In genomic region chr3:86224564-86225421, GRCm38 (mm10) we compare ENCODE assay signal across 8 mouse cellular contexts. TPM values are rescaled to one million over a fixed set of nuclear protein-coding genes. Genes with fewer than 3 reads are reported as not detected.
DNase-seq lines count a peak whose midpoint lies in the region; ATAC-seq and TF ChIP-seq lines count a peak whose summit lies in the region.

TSS of gene Lrba (plus strand) at chr3:86224680.

- under 1% methylated on average over 36 of the region's 55 CpGs for WGBS in embryonic facial prominence, embryonic 13.5 days
- 1% methylated on average over 49 of the region's 55 CpGs for WGBS in heart, adult 2 months
- under 1% methylated on average over 48 of the region's 55 CpGs for WGBS in limb, embryonic 15.5 days
- WGBS in midbrain, postnatal 0 days: under 1% methylated on average over 45 of the region's 55 CpGs

- intact Hi-C loops in heart, adult 2 months (cut with DNase I): loop anchor here (2.0 to 5.0 kb wide), 2 partner anchors 82 to 698 kb away; partner anchors contain the start of genes Dclk2 and Rps3a1

- no peaks in the 10 kb centered on the region for H3K9me3 ChIP-seq in embryonic facial prominence, embryonic 13.5 days
- H3K9me3 ChIP-seq in limb, embryonic 15.5 days: no peaks in the 10 kb centered on the region
- H3K9me3 ChIP-seq in midbrain, postnatal 0 days (ENCODE audit: low read length): no peaks in the 10 kb centered on the region

- peak within 1 kb of the TSS; percentile 89 for H3K9ac ChIP-seq in embryonic facial prominence, embryonic 13.5 days
- peak within 1 kb of the TSS; percentile 96 for H3K9ac ChIP-seq in heart, adult 2 months (ENCODE audit: low read depth, low read length)
- peak within 1 kb of the TSS; percentile 65 for H3K9ac ChIP-seq in limb, embryonic 15.5 days
- peak within 1 kb of the TSS; percentile 81 for H3K9ac ChIP-seq in midbrain, postnatal 0 days (replicated peaks; ENCODE audit: low read length, poor library complexity, severe bottlenecking)

- H3K27me3 ChIP-seq in embryonic facial prominence, embryonic 13.5 days: 0 out of 2 replicates have a peak, but pooled peaks cover 7% of the 10 kb centered on the region
- H3K27me3 ChIP-seq in heart, adult 2 months (ENCODE audit: control insufficient read depth, insufficient read depth, low read length): no peaks in the 10 kb centered on the region
- H3K27me3 ChIP-seq in limb, embryonic 15.5 days: no peaks in the 10 kb centered on the region
- H3K27me3 ChIP-seq in midbrain, postnatal 0 days (ENCODE audit: insufficient read depth, low read length): no peaks in the 10 kb centered on the region

- H3K4me2 ChIP-seq in embryonic facial prominence, embryonic 13.5 days: peak within 1 kb of the TSS; percentile 81
- peak within 1 kb of the TSS; percentile 89 for H3K4me2 ChIP-seq in limb, embryonic 15.5 days
- peak within 1 kb of the TSS; percentile 68 for H3K4me2 ChIP-seq in midbrain, postnatal 0 days (ENCODE audit: low read depth, low read length, poor library complexity, severe bottlenecking)

- DNase-seq in 3134 (ENCODE audit: extremely low read depth, insufficient read length, low spot score): peak; percentile 77
- DNase-seq in adrenal gland, postnatal 14 days: peak; percentile 89
- peak; percentile 85 to 88 for DNase-seq in heart, adult 2 months
- DNase-seq in kidney, adult 8-10 months: peak; percentile 85 to 88
- peak; percentile 71 for DNase-seq in midbrain, postnatal 0 days (ENCODE audit: low spot score)
- peak; percentile 69 to 73 for DNase-seq in spleen, postnatal 14 days (ENCODE audit: low spot score in 2 of 2)

- TF ChIP-seq POLR2A in heart, adult 2 months (IDR thresholded peaks at IDR 0.05; ENCODE audit: insufficient read depth, low read depth, low read length): no peak; the same call in 1 of the 2 replicates

- peak within 1 kb of the TSS; percentile 88 for H3K4me3 ChIP-seq in embryonic facial prominence, embryonic 13.5 days
- H3K4me3 ChIP-seq in heart, adult 2 months: peak within 1 kb of the TSS; percentile 96
- H3K4me3 ChIP-seq in limb, embryonic 15.5 days: peak within 1 kb of the TSS; percentile 92
- H3K4me3 ChIP-seq in midbrain, postnatal 0 days (ENCODE audit: low read depth, low read length): peak within 1 kb of the TSS; percentile 97

- H3K4me1 ChIP-seq in embryonic facial prominence, embryonic 13.5 days: peaks cover 6% of the 10 kb centered on the region; the same call in 1 of the 2 replicates
- H3K4me1 ChIP-seq in heart, adult 2 months (ENCODE audit: control insufficient read depth, insufficient read depth, low read length): no peaks in the 10 kb centered on the region
- peaks cover 3% of the 10 kb centered on the region; the same call in 1 of the 2 replicates for H3K4me1 ChIP-seq in limb, embryonic 15.5 days
- 0 out of 2 replicates have a peak, but pooled peaks cover 5% of the 10 kb centered on the region for H3K4me1 ChIP-seq in midbrain, postnatal 0 days (ENCODE audit: insufficient read depth, low read length)

- H3K27ac ChIP-seq in embryonic facial prominence, embryonic 13.5 days: peak within 1 kb of the TSS; percentile 87
- H3K27ac ChIP-seq in heart, adult 2 months: peak within 1 kb of the TSS; percentile 95
- peak within 1 kb of the TSS; percentile 94 for H3K27ac ChIP-seq in limb, embryonic 15.5 days
- H3K27ac ChIP-seq in midbrain, postnatal 0 days (ENCODE audit: low read depth, low read length): peak within 1 kb of the TSS; percentile 90

- TF ChIP-seq CTCF in heart, adult 2 months (IDR thresholded peaks at IDR 0.05): no peak
- TF ChIP-seq CTCF in midbrain, postnatal 0 days (IDR thresholded peaks at IDR 0.05): no peak

- no peaks in the 10 kb centered on the region for H3K79me2 ChIP-seq in heart, adult 2 months (replicated peaks; ENCODE audit: control insufficient read depth, insufficient read depth, low read length)

- no peaks in the 10 kb centered on the region; the same call in 1 of the 2 replicates for H3K36me3 ChIP-seq in embryonic facial prominence, embryonic 13.5 days
- H3K36me3 ChIP-seq in heart, adult 2 months (ENCODE audit: control insufficient read depth, insufficient read depth, low read length): no peaks in the 10 kb centered on the region
- H3K36me3 ChIP-seq in limb, embryonic 15.5 days: no peaks in the 10 kb centered on the region
- no peaks in the 10 kb centered on the region for H3K36me3 ChIP-seq in midbrain, postnatal 0 days (ENCODE audit: insufficient read depth, low read length)

- peak; percentile 82 for ATAC-seq in embryonic facial prominence, embryonic 13.5 days (ENCODE audit: insufficient number of reproducible peaks, insufficient read depth, low FRiP score, low TSS enrichment, low read depth)
- peak; percentile 71 for ATAC-seq in limb, embryonic 15.5 days (ENCODE audit: insufficient number of reproducible peaks, low FRiP score, low TSS enrichment, low read depth)
- peak; percentile 82 for ATAC-seq in midbrain, postnatal 0 days (ENCODE audit: low FRiP score)

- TF ChIP-seq EP300 in heart, adult 2 months (IDR thresholded peaks at IDR 0.05; ENCODE audit: insufficient read depth, low read depth, low read length): no peak

RNA-seq across cellular contexts. Expression of gene Lrba, which starts in this region (rescaled TPM):
- 30.0 and 31.2 TPM in 2 replicates for total RNA-seq in adrenal gland, postnatal 14 days (2021)
- polyA plus RNA-seq in embryonic facial prominence, embryonic 13.5 days (2015; fragmentation: Nextera tagmentation; extraction: Ambion mirVana): 7.4 and 7.6 TPM in 2 replicates
- total RNA-seq in heart, adult 2 months (2021): 10 to 100 TPM; 22.5 to 24.3 TPM
- polyA plus RNA-seq in heart, adult 2 months (2012; rRNA removed): 9.7 and 14.5 TPM in 2 replicates
- 3.7 and 4.1 TPM in 2 replicates for polyA plus RNA-seq in limb, embryonic 15.5 days (2015; fragmentation: Nextera tagmentation; extraction: Ambion mirVana)
- total RNA-seq in midbrain, postnatal 0 days (2014; rRNA removed): 24.3 and 28.0 TPM in 2 replicates
- 3.0 and 3.1 TPM in 2 replicates for polyA plus RNA-seq in midbrain, postnatal 0 days (2015; fragmentation: Nextera tagmentation; extraction: Ambion mirVana)

Comparison
In these comparisons a context has a peak if more than half of its experiments do, and no peak if none do; other contexts are left out.
1. Peak in every context shown above with its lines: DNase-seq, ATAC-seq, H3K4me3 ChIP-seq and H3K27ac ChIP-seq.